Mouse (Mus musculus): ENCODE measurements around the gene Hus1b.

Hus1b gene

DNA sequence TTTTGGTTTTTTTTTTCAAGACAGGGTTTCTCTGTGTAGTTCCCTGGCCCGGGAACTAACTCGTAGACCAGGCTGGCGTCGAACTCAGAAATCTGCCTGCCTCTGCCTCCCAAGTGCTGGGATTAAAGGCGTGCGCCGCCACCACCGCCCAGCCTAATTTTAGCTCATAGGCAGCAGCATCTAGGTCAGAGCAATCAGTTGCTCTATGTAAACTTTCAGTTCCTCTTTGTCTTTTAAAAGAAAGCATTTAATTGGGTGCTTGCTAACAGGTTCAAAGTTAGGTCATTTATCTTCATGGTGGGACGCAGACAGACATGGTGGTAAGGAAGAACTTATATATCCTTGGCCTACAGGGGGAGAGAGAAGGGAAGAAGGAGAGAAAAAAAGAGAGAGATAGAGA lies 1.6 kb upstream of the Hus1b start:
- DNase-seq (ENCODE audit: low spot score in 2 of 2) = no peak

DNA sequence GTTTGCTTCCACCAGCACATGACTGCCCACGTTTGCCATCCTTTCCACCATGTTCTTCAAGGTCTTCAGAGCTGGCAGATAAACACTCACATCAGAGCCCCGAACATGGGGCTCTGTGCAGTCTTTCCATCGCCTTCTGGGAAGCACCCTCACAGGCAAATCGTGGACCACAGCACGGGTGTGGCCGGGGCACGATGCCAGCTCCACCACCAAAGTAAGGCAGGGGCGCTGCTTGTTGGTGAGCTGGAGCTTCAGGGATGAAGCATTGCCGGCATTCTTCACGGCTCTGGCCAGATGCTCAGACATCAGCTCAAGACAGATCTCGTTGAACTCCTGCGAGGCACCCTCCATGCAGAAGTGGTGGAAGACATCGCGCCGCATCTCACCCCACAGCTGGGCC lies 430 bp downstream of the Hus1b start:
- DNase-seq (ENCODE audit: low spot score in 2 of 2) = no peak

DNA sequence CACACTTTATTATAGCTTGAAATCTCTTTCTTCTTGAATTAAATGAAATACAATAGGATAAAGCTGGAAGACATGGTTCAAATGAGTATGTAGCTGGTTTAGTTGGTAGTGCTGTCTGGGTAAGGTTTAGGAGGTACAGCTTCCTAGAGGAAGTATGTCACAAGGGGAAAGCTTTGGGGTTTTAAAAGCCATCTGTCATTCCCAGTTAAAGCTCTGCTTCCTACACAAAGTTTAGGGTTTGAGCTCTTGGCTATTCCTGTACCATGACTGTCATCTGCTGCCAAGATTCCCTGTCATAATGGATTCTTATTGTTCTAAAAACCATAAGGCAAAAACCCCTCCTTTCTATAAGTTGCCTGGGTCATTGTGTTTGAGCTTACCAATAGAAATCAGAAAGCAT lies 1.8 kb downstream of the Hus1b start:
- DNase-seq (ENCODE audit: low spot score in 2 of 2) = no peak

DNA sequence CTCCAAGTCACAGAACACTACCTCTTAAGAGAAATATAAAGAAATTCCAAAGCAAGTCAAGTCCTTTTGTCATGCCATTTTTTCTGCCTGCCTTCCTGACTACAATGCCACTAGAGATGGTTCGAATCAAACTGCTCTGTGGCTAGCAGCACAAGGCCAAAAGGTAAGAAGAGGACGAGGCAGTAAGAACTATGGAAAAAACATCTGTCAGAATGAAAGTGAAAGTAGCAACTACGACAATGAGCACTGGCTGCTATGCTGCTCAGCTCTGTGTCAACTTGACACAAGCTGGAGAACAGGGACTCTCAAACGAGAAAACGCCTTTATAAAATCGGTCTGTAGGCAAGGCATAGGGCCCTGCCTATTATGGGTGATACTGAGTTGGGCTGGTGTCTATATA lies 14.6 kb downstream of the Hus1b start:
- no peak for DNase-seq (ENCODE audit: low spot score in 2 of 2)

DNA sequence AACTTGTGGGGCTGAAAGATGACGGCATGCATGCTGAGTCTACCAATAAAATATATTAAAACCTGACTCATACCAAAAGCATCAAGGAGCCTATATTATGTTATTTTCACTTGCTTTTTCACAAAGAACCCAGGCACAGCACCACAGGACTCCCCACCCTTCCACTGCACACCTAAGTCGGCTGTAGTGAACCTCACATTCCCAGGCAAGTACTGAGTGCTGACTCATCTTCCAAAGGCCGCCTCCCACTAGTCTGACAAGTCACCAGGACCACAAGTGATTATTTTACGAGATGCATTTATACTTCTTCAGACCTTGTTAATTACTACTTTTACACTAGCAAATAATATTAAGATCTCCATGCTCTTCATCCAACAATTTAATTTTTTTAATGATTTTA lies 15.9 kb downstream of the Hus1b start:
- DNase-seq (ENCODE audit: low spot score in 2 of 2) = no peak

DNA sequence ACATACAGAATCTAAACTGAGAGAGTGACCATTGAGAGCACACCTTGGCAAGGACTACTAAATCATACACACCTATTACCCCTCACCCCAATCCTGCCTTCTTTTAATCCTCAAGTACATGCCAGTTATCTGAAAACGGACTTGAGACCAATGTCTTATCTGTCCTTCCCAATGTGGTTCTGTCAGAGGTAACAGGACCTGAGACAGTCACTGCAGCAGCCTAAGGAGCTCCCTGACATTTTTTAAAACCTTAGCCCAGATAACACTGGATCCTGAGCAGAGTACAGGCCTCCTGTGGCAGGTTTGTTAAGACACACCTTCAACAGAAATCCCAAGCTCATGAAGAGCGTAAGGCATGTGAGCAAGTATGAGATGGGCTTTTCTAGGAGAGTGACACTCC lies 18.4 kb downstream of the Hus1b start:
- DNase-seq (ENCODE audit: low spot score in 2 of 2) = no peak

DNA sequence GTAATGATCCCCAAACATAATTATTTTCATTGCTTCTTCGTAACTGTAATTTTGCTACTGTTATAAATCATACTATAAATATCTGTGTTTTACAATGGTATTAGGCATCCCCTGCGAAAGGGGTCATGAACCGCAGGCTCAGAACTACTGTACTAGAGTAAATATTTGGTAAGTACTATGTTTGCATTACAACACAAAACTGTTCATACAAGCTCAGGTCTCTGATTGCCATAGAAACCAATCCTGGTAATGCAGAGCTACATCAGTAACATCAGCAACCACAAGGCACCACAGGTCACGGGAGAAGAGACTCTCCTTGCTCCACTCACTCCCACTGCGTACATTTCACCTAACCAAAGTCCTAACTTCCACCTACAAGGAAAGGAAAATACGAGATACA lies 23.3 kb downstream of the Hus1b start:
- no peak for DNase-seq (ENCODE audit: low spot score in 2 of 2)

DNA sequence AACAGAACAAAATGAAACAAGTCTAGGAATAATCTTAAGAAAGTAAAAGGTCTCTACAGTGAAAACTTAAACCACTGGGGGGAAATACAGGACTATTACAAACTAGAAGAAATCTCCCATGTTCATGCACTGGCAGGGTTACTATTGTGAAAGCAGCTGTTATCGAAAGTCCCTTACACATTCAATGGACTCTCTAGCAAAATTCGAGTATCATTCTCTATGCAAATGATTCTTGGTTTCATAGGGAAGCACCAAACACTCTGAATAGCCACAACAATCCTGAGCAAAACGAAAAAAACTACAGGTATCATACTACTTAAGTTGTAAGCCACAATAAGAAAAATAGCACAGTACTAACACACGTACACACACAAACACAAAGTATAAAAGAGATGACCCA lies 25.6 kb downstream of the Hus1b start:
- no peak for DNase-seq (ENCODE audit: low spot score in 2 of 2)

DNA sequence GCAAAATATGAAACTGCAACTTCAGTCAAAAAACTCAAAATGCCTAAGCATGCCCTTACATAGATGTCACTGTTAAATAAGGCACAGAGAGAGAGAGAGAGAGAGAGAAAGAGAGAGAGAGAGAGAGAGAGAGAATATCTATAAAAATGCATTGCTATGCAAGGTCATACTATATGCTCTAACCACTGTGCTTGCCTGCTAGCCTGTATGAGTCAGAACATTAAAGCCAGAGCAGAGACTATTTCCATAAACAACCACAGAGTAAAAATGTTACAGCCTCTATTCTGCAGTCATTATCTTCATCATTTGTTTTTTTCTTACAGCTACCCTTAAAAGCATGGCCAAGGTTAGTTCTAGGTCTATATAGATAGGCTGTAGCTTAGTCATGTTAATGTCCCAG lies 33.8 kb downstream of the Hus1b start:
- no peak for DNase-seq (ENCODE audit: low spot score in 2 of 2)

DNA sequence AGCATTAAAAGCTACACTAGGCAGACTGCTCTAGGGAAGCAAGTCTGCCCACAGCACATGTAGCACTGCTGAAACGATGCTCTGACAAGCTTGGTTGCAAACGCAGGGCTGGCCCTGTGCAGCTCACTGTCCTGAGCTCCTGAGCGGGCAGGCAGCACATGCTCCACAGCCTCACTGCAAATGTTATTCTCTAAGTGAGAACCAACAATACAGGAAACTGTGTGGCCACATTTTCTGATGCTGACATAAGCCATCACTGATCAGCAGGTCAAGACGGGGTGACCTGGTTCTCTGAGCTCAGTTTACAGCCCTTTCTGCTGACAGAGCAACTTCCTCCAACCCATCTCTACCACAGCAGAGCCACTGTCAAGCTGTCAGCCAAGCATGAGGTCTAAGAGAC lies 34.5 kb downstream of the Hus1b start:
- DNase-seq (ENCODE audit: low spot score in 2 of 2) = no peak

DNA sequence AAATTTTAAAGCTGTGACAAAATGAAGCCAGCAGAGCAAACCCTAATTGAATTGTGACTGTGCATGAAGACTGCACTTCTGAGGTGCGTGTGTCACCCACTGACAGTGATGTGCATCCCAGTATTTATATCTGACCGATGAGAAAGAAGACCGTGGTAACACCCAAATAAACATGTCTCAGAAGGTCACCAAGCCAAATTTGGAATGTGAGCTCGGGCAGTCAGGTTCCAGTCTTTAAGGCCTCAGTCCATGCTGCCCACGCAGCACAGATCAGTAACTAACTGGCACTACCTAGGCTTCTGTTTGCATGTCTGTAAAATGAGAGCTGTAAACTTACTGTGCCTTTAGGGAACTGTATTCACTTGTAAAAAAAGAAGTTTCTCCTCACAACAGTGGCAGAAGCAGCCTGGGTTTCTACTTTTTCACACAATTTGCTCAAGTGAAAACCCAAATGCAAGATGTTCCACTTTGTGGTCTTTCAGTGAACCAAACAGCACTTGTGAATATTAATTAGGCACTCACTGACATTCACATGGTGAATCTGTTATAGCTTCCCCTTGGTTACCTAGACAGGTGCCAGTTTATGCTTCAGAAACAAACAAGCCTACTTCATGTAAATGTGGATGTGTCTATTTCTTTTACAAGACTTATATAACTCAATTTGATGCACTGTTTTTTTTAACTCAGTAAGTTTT lies 35.5 kb downstream of the Hus1b start:
- DNase-seq (ENCODE audit: low spot score in 2 of 2) = no peak

DNA sequence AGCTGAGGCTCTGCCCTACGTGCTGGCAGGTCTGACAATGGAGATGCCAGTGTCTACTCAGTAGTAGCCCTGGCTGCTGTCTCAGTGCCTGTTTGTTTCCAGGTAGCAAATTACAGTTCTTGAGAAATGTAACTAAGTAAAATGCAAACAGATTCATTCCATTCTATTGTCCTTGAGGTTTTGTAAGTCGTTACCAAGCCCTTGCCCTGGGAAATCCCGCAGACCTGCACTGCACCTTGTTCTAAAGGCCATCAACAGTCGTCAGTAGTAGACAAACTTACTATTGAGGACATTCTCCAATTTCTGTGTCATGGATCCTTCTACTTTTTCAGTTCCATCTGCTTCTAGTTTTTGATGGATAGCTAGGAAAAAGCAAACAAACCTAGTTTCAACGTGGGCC lies 36.7 kb downstream of the Hus1b start:
- no peak for DNase-seq (ENCODE audit: low spot score in 2 of 2)

DNA sequence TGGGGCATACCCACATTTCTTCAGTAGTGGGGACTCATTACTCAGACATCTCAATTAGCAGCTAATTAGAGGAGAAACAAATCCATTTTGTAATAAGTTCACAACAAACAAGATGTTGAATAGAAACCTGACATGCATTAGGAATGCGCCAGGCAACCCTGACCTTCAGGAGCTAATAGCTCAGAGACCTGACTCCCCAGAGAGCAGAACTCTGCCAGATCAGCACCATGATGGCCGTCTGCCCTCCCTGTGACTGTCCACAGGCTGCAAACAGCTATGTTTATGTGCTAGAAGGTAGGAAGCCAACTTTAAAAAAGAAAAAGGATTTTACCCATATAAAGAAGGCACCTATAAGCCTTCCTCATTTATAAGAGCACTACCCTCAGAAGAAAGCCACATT lies 45.3 kb downstream of the Hus1b start:
- DNase-seq (ENCODE audit: low spot score in 2 of 2) = no peak

DNA sequence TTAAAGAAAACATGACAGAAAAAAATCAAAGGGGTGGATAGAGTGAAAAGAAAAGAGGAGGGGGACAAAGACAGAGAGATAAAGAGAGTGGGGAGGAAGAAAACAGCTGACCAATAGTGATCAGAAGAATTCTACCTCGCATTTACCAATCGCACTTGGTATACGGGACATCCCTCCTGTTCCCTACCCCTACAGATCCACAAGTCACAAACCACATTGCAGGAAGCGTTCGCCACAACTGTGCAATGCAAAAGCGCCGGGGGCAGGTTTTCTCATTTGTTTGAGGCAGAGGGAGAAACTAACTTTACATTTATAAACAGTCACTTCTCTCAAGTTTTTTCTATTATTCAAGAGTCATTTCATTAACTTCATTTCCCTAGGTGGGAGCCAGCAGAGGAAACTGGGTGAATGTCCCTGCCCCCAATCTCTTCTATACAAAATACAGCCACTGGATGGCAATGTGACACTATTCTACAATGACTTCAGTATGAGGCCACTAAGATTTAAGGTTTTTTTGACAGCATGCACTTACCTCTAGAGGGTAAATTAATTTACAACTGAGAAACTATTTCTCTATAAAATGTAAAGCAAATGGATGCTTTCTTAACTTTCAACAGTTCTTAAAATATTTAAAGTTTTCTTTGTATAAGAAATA lies 46.0 kb downstream of the Hus1b start:
- DNase-seq (ENCODE audit: low spot score in 2 of 2) = no peak
